In genomic region chr15:98850668-98851067, GRCm38 (mm10) we compare ENCODE assay signal across 25 mouse cellular contexts. TPM values are rescaled to one million over a fixed set of nuclear protein-coding genes. Genes with fewer than 3 reads are reported as not detected.
DNase-seq lines count a peak whose midpoint lies in the region; ATAC-seq and TF ChIP-seq lines count a peak whose summit lies in the region.
"Had no signal": no experiment of that assay in that cellular context is flagged by ENCODE, and none has a peak within 500 bp of the region (broad histone marks: within the 10 kb centered on the region; RNA-seq: fewer than 3 reads in every experiment).

No protein-coding gene starts in this region.

- TF ChIP-seq CTCF in intestine, postnatal 0 days (IDR thresholded peaks at IDR 0.05; ENCODE audit: low read depth): no peak

- H3K27me3 ChIP-seq in kidney, embryonic 15.5 days: no peaks in the 10 kb centered on the region
- H3K27me3 ChIP-seq in intestine, postnatal 0 days (replicated peaks; ENCODE audit: control insufficient read depth, insufficient read depth, low read length): no peaks in the 10 kb centered on the region
- H3K27me3 ChIP-seq: heart, embryonic 12.5 days; hindbrain, embryonic 13.5 days; limb, embryonic 15.5 days; liver, embryonic 13.5 days; megakaryocyte, embryonic 14.5 days; midbrain, embryonic 12.5 days; neural tube, embryonic 12.5 days had no signal

- no peak overlapping the region for H3K4me2 ChIP-seq in kidney, embryonic 15.5 days
- no peak overlapping the region for H3K4me2 ChIP-seq in intestine, postnatal 0 days (replicated peaks; ENCODE audit: low read depth)
- H3K4me2 ChIP-seq: heart, embryonic 12.5 days; hindbrain, embryonic 13.5 days; limb, embryonic 15.5 days; liver, embryonic 13.5 days; midbrain, embryonic 12.5 days; neural tube, embryonic 12.5 days had no signal

- H3K4me3 ChIP-seq in kidney, embryonic 15.5 days (replicated peaks): no peak overlapping the region
- no peak overlapping the region for H3K4me3 ChIP-seq in intestine, postnatal 0 days (ENCODE audit: low read depth, low read length)
- H3K4me3 ChIP-seq: heart, embryonic 12.5 days; hindbrain, embryonic 13.5 days; limb, embryonic 10.5 days; limb, embryonic 15.5 days; liver, embryonic 13.5 days; megakaryocyte, embryonic 14.5 days; midbrain, embryonic 12.5 days; myocyte; neural tube, embryonic 12.5 days had no signal

- H3K9me3 ChIP-seq in kidney, embryonic 15.5 days (replicated peaks): no peaks in the 10 kb centered on the region
- H3K9me3 ChIP-seq in intestine, postnatal 0 days (ENCODE audit: control insufficient read depth): no peaks in the 10 kb centered on the region
- H3K9me3 ChIP-seq: heart, embryonic 12.5 days; hindbrain, embryonic 13.5 days; limb, embryonic 10.5 days; limb, embryonic 15.5 days; liver, embryonic 13.5 days; megakaryocyte, embryonic 14.5 days; midbrain, embryonic 12.5 days; neural tube, embryonic 12.5 days had no signal

- no peak for ATAC-seq in cerebellum, adult (ENCODE audit: insufficient number of reproducible peaks, low FRiP score, low TSS enrichment)
- ATAC-seq in kidney, embryonic 15.5 days (replicated peaks; ENCODE audit: low FRiP score): no peak
- ATAC-seq in intestine, postnatal 0 days: no peak
- ATAC-seq: CD4-positive, CD25-positive, alpha-beta regulatory T cell, adult 4 months; forebrain, embryonic 14.5 days; lung, postnatal 0 days had no signal

- 93% methylated on average over 14 of the region's 14 CpGs for WGBS in kidney, embryonic 15.5 days
- 64% methylated on average over 14 of the region's 14 CpGs for WGBS in intestine, postnatal 0 days

- H3K4me1 ChIP-seq in kidney, embryonic 15.5 days: no peaks in the 10 kb centered on the region
- H3K4me1 ChIP-seq in intestine, postnatal 0 days (replicated peaks; ENCODE audit: control insufficient read depth, insufficient read depth, low read length): 0 out of 2 replicates have a peak, but pooled peaks cover 4% of the 10 kb centered on the region
- H3K4me1 ChIP-seq: heart, embryonic 12.5 days; hindbrain, embryonic 13.5 days; limb, embryonic 10.5 days; limb, embryonic 15.5 days; midbrain, embryonic 12.5 days; neural tube, embryonic 12.5 days had no signal

- DNase-seq in cerebellum, adult 11 months: peak; percentile 31
- peak; percentile 49 to 53 for DNase-seq in cerebellum, postnatal 36 days
- no peak for DNase-seq in cerebellum, postnatal 10 days
- DNase-seq in kidney, postnatal 10 days: peak; percentile 15
- DNase-seq: adrenal gland, adult 8-10 months; gastrocnemius, postnatal 14 days; heart, postnatal 4 days; kidney, adult 18-20 months; kidney, postnatal 4 days; liver, embryonic 13.5 days; thymus, adult 2 months had no signal

- H3K36me3 ChIP-seq in kidney, embryonic 15.5 days: peaks cover 100% of the 10 kb centered on the region
- peaks cover 99% of the 10 kb centered on the region for H3K36me3 ChIP-seq in intestine, postnatal 0 days (ENCODE audit: control insufficient read depth, insufficient read depth)

- H3K9ac ChIP-seq in kidney, embryonic 15.5 days: no peak overlapping the region
- H3K9ac ChIP-seq in intestine, postnatal 0 days (ENCODE audit: low read depth, low read length): no peak overlapping the region
- H3K9ac ChIP-seq: heart, embryonic 12.5 days; hindbrain, embryonic 13.5 days; limb, embryonic 15.5 days; liver, embryonic 13.5 days; midbrain, embryonic 12.5 days; neural tube, embryonic 12.5 days had no signal

- H3K27ac ChIP-seq in kidney, embryonic 15.5 days: no peak overlapping the region
- H3K27ac ChIP-seq in intestine, postnatal 0 days (ENCODE audit: low read depth, low read length): 0 out of 2 replicates have a peak overlapping the region, but pooled peaks have one; percentile 31
- H3K27ac ChIP-seq: hindbrain, embryonic 13.5 days; limb, embryonic 10.5 days; limb, embryonic 15.5 days; liver, embryonic 13.5 days; midbrain, embryonic 12.5 days; neural tube, embryonic 12.5 days had no signal

RNA-seq across cellular contexts. Expression of gene Prkag1, which starts 19.3 kb away (rescaled TPM):
- polyA plus RNA-seq in kidney, embryonic 15.5 days (2015; fragmentation: Nextera tagmentation; extraction: Ambion mirVana): 98.5 and 100 TPM in 2 replicates
- 67.0 and 67.3 TPM in 2 replicates for polyA plus RNA-seq in intestine, postnatal 0 days (2015; fragmentation: Nextera tagmentation; extraction: Ambion mirVana)

RNA-seq across cellular contexts. Expression of gene Kmt2d, which starts 20.3 kb away (rescaled TPM):
- polyA plus RNA-seq in kidney, embryonic 15.5 days (2015; fragmentation: Nextera tagmentation; extraction: Ambion mirVana): 12.3 and 13.3 TPM in 2 replicates
- polyA plus RNA-seq in intestine, postnatal 0 days (2015; fragmentation: Nextera tagmentation; extraction: Ambion mirVana): 5.3 and 6.5 TPM in 2 replicates

RNA-seq across cellular contexts. Expression of gene Ddn, which starts 41.4 kb away (rescaled TPM):
- polyA plus RNA-seq in kidney, embryonic 15.5 days (2015; fragmentation: Nextera tagmentation; extraction: Ambion mirVana): 2.9 and 3.2 TPM in 2 replicates
- polyA plus RNA-seq in intestine, postnatal 0 days (2015; fragmentation: Nextera tagmentation; extraction: Ambion mirVana): 0.07 TPM in 1 of 2 replicates, not detected in the other
- polyA plus RNA-seq: CD4-positive, CD25-positive, alpha-beta regulatory T cell, adult 4 months; limb, embryonic 10.5 days; liver, embryonic 13.5 days had no signal

RNA-seq across cellular contexts. Expression of gene Rhebl1, which starts 43.7 kb away (rescaled TPM):
- 20.0 and 20.5 TPM in 2 replicates for polyA plus RNA-seq in kidney, embryonic 15.5 days (2015; fragmentation: Nextera tagmentation; extraction: Ambion mirVana)
- polyA plus RNA-seq in intestine, postnatal 0 days (2015; fragmentation: Nextera tagmentation; extraction: Ambion mirVana): 9.4 and 9.7 TPM in 2 replicates

RNA-seq across cellular contexts. Expression of gene Dhh, which starts 47.7 kb away (rescaled TPM):
- polyA plus RNA-seq in kidney, embryonic 15.5 days (2015; fragmentation: Nextera tagmentation; extraction: Ambion mirVana): 1.4 and 2.0 TPM in 2 replicates
- polyA plus RNA-seq in intestine, postnatal 0 days (2015; fragmentation: Nextera tagmentation; extraction: Ambion mirVana): 0.88 and 0.93 TPM in 2 replicates
- polyA plus RNA-seq: CD4-positive, CD25-positive, alpha-beta regulatory T cell, adult 4 months had no signal

Comparison
In these comparisons a context has a peak if more than half of its experiments do, and no peak if none do; other contexts are left out.
1. DNase-seq: peak in cerebellum, adult 11 months (single experiment), cerebellum, postnatal 36 days (2 of 2) and kidney, postnatal 10 days (single experiment); none in cerebellum, postnatal 10 days (0 of 2).